Mouse (Mus musculus) heart, adult 8-10 months (tissue): ENCODE data around the gene Pias4. TPM values are rescaled to one million over a fixed set of nuclear protein-coding genes. Genes with fewer than 3 reads are reported as not detected.
"Not testable (repeated sequence)": the region's sequence is repeated elsewhere in the genome, so short reads cannot be mapped to it uniquely, and the experiment has no call there.

ENCODE experiments used
- DNase-seq: peaks from one replicate; pipeline ENCODE4 v3.0.0; 2022; ENCODE audit warnings: low spot score
- total RNA-seq, 4 experiments: library from RNA; stranded (reverse); gene quantifications; 2 replicates each; pipeline ENCODE4 v1.2.4; 2022

The Pias4 gene
- total RNA-seq, 4 experiments from 2014 or later = 16.8 to 18.6 (median 17.0) TPM

DNA sequence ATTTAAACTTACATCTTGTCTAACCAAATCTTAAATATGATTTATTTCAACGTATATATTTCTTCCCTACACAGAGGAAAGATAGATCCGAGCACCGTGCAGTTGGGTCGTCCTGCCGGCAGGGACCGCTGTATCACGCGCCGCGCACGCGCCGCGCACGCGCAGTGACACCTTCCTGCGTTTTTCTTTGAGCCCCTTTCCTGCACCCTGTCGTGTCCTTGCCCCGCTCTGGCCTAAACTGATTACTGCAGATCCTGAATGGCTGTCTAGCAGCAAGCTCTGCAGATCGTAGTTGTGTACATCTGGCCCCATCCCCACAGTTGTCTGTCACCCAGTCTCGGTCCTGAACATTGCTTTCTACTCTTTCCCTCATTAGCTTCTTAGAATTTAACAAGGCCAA is 5.4 kb upstream of the Pias4 start:
- peak; percentile 74 for DNase-seq

- DNase-seq = not testable (repeated sequence)
Observed at GRCm38 (mm10) chr10:81169411-81169900, 1.7 kb upstream of the Pias4 start.

GRCm38 (mm10) chr10:81168521-81169244 is 960 bp upstream of the Pias4 start:
- DNase-seq = peak; percentile 90

GRCm38 (mm10) chr10:81168087-81168431 is 336 bp upstream of the Pias4 start:
- no peak for DNase-seq

- no peak for DNase-seq
Observed at GRCm38 (mm10) chr10:81165118-81165517, 2.6 kb downstream of the Pias4 start.

- no peak for DNase-seq
Observed at GRCm38 (mm10) chr10:81162318-81162652, 5.4 kb downstream of the Pias4 start.

DNA sequence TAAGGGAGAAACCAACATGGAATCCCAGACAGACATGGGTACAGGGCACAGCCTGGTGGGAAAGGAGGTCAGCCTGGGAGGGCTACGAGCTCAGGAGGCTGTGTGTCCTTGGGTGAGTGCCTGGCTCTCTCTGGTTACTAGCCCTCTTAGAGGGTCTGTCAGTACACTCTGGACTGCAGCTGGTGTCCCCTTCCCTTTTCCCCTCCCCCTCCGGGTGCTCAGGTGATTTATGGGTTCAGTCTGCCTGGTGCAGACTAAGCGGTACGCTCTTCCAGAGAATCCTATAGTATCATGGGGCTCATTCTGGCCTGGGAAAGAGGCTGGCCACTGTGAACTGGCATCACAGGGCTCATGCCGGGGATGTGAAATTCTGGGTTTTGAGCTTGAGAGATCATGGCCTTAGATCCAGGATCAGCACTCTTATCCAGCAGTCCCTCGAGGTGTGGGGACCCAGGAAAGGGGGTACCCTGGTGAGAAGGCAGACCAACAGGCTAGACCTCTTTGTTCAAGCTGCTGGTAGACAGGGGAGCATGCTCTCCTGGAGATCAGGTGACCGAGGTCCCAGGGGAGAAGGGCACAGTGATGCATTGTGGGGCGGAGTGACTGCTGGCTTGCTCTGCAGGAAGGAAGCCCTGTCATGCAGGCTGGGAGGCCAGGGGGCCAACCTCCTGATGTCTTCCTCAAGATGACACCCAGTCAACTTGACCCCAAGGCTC is 6.0 kb downstream of the Pias4 start:
- DNase-seq = no peak

DNA sequence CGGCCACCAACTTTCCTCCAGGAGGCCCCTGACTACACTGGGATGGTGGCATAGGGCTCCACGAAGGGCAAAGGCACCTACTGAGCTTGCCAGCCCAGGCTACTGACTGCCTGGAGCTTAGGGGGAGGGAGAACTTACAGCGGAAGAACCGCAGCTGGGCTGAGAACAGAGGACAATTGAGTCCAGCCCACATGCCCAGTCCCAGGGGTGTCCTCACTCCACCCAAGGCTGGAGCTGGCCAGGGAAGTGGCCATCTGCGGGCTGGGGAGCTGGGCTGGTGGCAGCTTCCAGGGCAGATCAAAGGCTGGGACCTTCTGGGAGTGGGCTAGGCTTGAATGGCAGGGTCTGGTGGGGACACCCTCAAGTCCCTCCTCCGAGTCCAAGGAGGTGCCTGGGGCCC is 13.0 kb downstream of the Pias4 start:
- DNase-seq = no peak

- DNase-seq = no peak
Observed at GRCm38 (mm10) chr10:81154313-81154712, 13.4 kb downstream of the Pias4 start.

GRCm38 (mm10) chr10:81152609-81153008 is 15.1 kb downstream of the Pias4 start:
- DNase-seq = no peak

- DNase-seq = no peak
Observed at GRCm38 (mm10) chr10:81151261-81151660, 16.5 kb downstream of the Pias4 start.

DNA sequence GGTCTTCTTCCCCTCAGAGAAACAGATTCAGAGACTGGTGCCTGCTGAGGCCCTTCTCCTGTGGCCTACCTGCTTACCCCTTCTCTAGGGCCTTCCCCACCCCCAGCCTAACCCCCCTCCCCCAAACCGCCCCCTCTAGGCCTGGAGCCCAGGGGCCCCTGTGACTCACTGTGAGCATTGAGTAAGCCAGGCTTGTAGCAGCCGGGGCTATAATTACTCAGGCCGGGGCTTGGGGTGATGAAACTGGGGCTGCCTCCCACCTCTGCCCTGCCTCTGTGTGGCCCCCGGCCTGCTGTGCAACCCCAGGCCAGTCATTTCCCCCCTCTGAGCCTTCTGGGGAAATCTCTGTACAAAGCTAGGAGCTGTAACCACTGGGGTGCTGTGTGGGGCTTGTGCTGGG is 21.4 kb downstream of the Pias4 start:
- no peak for DNase-seq

GRCm38 (mm10) chr10:81145778-81146177 is 21.9 kb downstream of the Pias4 start:
- no peak for DNase-seq

- no peak for DNase-seq
Observed at GRCm38 (mm10) chr10:81145307-81145706, 22.4 kb downstream of the Pias4 start.

DNA sequence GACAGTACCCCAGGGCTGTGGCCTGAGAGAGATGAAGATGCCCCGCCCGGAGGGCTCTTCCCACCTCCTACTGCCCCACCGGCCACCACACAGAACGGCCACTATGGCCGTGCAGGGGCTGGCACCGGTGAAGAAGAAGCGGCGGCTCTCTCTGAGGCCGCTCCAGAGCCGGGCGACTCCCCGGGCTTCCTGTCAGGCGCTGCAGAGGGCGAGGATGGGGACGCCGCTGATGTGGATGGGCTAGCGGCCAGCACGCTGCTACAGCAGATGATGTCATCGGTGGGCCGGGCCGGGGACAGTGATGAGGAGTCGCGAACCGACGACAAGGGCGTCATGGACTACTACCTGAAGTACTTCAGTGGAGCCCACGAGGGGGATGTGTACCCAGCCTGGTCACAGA is 23.1 kb downstream of the Pias4 start:
- peak; percentile 62 for DNase-seq

GRCm38 (mm10) chr10:81143845-81144437 is 23.8 kb downstream of the Pias4 start:
- DNase-seq = no peak

DNA sequence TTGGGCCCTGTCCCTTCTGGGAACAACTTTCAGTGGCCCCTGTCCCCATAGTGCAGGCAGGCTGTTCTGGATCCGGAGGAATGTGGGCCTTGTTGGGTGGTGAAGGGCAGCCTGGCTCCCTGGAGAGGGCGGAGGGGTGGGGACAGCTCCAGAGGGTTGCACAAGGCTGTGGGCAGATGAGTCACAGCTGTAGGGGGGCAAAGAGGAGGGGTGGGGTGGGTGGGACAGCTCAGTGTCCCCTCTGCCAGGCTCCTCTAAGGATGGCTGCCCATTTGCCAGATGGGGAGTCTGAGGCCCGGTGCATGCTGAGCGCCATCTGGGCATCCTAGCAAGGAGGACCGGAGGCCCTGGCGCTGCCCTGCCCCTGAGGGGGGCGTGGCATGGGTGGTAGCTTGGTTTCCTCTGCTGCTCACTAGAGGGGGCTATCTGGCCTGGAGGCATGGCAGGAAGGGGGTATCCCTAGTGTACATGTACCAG is 24.5 kb downstream of the Pias4 start:
- no peak for DNase-seq

DNA sequence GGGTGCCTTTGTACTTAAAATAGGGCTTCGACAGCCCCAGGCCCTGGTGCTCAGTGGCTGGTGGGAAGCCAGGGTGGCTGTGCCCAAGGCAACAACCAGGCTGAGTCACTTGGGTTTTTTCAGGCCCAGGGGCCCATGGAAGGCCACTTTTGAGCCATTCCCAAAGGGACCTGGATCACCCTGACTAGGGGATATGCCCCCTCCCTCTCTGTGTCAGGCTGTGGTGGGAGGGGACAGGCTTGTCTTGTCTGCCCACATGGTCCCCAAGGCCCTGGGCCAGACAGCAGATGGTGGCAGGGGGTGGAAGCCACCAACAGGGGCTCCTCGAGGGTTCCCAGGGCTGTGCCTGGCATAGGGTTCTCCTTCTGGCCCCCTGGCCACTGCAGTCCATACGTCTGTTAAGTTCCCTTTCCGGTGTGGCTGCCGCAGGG is 25.2 kb downstream of the Pias4 start:
- no peak for DNase-seq

- no peak for DNase-seq
Observed at GRCm38 (mm10) chr10:81141455-81142210, 26.1 kb downstream of the Pias4 start.

DNA sequence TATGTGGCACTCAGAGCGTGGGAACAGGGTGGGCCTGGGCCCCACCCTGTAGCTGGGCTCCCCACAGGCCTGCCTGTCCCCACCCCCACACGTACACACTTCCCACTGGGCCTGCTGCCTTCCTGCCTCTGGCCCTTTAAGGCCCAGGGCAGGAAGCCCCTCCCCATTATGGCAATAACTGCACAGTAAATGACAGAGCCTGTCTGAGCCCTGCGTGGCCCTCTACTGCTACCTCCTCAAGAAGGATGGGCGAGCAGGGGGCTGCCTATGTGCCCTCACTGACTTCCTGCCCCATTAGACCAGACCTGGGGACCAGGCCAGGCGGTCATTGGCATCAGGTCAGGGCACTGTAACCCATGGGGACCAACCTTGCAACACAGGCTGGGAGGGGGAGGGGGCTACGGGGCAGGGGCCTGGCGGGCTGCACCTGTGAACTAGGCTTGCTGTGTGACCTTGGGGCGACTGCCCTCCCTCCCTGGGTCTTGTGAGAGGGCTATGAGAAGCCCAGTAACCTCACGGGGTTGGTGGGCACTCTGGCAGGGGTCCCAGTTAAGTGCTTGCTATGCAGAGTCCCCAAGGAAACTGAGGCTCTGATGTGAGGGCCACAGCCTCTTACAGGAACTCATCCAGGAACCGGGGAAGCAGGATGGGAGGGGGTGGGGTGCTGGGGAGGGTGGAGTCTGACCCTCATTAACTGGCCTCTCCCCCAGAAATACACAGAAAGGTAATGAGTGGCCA is 26.8 kb downstream of the Pias4 start:
- DNase-seq = no peak

- DNase-seq = no peak
Observed at GRCm38 (mm10) chr10:81140005-81140404, 27.7 kb downstream of the Pias4 start.
